Mouse (Mus musculus): ENCODE measurements around the gene Ddx6.
A peak's percentile ranks its signal among the peaks of the same experiment; 100 is the strongest.
"Not testable (repeated sequence)": the region's sequence is repeated elsewhere in the genome, so short reads cannot be mapped to it uniquely, and the experiment has no call there.

The Ddx6 gene

GRCm38 (mm10) chr9:44594901-44595536, 9.7 kb upstream of the Ddx6 start:
- no peak for DNase-seq

GRCm38 (mm10) chr9:44595537-44595930, 9.2 kb upstream of the Ddx6 start:
- no peak for DNase-seq

- DNase-seq, result no peak
Observed at GRCm38 (mm10) chr9:44597742-44598141, 7.0 kb upstream of the Ddx6 start.

GRCm38 (mm10) chr9:44598899-44599495, 5.7 kb upstream of the Ddx6 start:
- DNase-seq, result no peak

- no peak for DNase-seq
Observed at GRCm38 (mm10) chr9:44599616-44600015, 5.1 kb upstream of the Ddx6 start.

- DNase-seq, result no peak
Observed at GRCm38 (mm10) chr9:44600801-44601200, 3.9 kb upstream of the Ddx6 start.

- no peak for DNase-seq
Observed at GRCm38 (mm10) chr9:44602766-44603165, 1.9 kb upstream of the Ddx6 start.

GRCm38 (mm10) chr9:44603454-44604289, 1.0 kb upstream of the Ddx6 start:
- DNase-seq, result peak; percentile 72

GRCm38 (mm10) chr9:44604290-44604778, 358 bp upstream of the Ddx6 start:
- peak; percentile 80 for DNase-seq

GRCm38 (mm10) chr9:44605616-44606165, 999 bp downstream of the Ddx6 start:
- DNase-seq, result no peak

GRCm38 (mm10) chr9:44606646-44607045, 2.0 kb downstream of the Ddx6 start:
- DNase-seq, result no peak

GRCm38 (mm10) chr9:44607306-44607705, 2.6 kb downstream of the Ddx6 start:
- DNase-seq, result no peak

- DNase-seq, result no peak
Observed at GRCm38 (mm10) chr9:44610371-44610770, 5.7 kb downstream of the Ddx6 start.

GRCm38 (mm10) chr9:44613081-44613480, 8.4 kb downstream of the Ddx6 start:
- not testable (repeated sequence) for DNase-seq

GRCm38 (mm10) chr9:44621114-44621513, 16.4 kb downstream of the Ddx6 start:
- no peak for DNase-seq

- no peak for DNase-seq
Observed at GRCm38 (mm10) chr9:44624390-44624789, 19.7 kb downstream of the Ddx6 start.

- DNase-seq, result no peak
Observed at GRCm38 (mm10) chr9:44626268-44626667, 21.6 kb downstream of the Ddx6 start.

- no peak for DNase-seq
Observed at GRCm38 (mm10) chr9:44637551-44638169, 33.0 kb downstream of the Ddx6 start.

GRCm38 (mm10) chr9:44638726-44639125, 34.0 kb downstream of the Ddx6 start:
- peak; percentile 8 for DNase-seq

- DNase-seq, result not testable (repeated sequence)
Observed at GRCm38 (mm10) chr9:44640028-44640427, 35.3 kb downstream of the Ddx6 start.

GRCm38 (mm10) chr9:44640646-44641357, 36.1 kb downstream of the Ddx6 start:
- no peak for DNase-seq

- no peak for DNase-seq
Observed at GRCm38 (mm10) chr9:44641616-44642015, 36.9 kb downstream of the Ddx6 start.
